Mouse (Mus musculus) natural killer cell, adult 2 months (primary cell): ENCODE data around the gene Trp53rkb.

Experiments
- DNase-seq, 2 experiments: peaks; one replicate each; pipeline ENCODE4 v3.0.0; 2022; ENCODE audit warnings: low spot score in 2 of 2

The Trp53rkb gene

DNA sequence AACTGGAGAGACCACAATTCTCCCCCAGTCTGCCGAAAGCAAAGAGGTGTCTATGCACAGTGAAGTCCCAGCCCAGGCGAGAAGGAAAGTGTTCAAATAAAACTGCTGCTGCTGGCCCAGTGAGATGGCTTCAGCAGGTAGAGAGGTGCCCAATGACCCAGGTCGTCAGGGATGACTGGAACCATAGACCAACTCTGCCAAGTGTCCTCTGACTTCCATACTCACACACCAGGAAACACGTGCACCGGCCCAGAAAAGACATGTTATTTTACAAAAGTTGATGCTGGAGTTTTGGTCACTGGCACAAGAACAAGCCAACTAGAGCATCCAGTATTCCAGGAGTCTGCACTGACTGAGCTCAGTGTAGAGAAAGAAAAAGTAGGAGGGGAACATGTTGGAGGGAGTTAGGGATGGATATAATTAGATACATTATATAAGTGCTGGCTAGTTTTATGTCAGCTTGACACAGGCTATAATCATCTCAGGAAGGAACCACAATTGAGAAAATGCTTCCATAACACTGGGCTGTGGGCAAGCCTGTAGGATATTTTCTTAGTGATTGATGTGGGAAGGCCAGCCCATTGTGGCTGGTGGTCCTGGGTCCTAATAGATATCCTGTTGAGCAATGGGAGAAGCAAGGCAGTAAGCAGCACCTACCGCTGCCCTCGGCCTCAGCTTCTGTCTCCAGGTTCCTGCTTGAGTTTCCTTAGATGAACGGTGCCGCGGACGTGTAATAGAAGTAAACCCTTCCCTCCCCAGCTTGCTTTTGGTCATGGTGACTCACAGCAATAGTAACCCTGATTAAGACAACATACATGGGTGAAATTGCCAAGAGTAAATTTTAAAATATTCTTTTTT is 7.5 kb downstream of the Trp53rkb start:
- DNase-seq, result no peak

DNA sequence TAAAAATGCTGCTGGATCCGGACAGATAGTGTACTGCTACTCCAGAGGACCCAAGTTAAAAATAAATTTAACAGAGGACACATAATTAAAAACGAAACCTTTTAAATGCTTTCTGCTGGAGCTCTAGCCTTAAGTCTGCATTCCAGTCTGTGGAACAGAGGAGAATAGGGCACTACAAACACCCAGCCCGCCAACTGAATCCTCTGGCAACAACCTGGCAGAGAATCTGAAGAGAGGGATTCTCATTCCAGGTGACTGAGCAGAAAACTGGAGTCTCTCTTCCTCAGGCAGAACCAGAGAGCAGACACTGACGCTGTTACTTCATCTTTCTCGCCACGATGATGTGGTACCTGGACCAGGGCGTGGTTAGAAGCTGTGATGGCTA is 8.1 kb downstream of the Trp53rkb start:
- no peak for DNase-seq

DNA sequence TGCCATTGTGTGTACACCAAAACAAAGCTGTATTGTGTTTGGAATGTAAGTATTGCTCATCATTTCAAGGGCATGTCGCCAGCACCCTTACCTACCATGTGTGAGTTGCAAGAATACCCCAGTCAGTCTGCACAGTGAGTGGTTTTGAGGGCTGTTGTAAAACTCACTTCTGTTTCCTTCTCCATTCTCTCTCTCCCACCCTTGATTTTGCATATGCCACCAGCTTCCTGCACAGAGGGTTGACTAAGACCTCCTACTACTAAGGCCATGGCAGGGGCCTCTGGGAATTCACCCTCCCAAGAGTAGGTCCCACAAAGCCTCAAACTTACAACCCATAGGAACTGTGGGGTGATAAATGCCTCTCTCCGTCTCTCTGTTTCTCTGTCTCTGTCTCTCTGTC is 9.1 kb downstream of the Trp53rkb start:
- no peak for DNase-seq

DNA sequence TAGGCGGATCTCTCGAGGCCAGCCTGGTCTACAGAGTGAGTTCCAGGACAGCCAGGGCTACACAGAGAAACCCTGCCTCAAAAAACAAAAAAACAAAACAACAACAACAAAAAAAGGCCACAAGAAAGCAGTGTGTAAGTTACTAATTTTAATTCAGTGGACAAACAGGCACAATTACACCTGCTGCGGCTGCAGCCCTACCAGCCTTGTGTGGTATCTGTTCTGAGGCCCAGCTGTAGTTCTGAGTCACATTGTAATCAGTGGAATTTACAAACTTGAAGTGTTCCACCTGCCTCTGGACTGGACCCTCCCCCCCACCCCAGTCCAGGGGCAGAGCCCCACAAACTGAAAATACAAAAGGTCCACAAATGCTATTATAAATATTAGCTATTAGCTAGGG is 11.0 kb downstream of the Trp53rkb start:
- DNase-seq, result no peak

DNA sequence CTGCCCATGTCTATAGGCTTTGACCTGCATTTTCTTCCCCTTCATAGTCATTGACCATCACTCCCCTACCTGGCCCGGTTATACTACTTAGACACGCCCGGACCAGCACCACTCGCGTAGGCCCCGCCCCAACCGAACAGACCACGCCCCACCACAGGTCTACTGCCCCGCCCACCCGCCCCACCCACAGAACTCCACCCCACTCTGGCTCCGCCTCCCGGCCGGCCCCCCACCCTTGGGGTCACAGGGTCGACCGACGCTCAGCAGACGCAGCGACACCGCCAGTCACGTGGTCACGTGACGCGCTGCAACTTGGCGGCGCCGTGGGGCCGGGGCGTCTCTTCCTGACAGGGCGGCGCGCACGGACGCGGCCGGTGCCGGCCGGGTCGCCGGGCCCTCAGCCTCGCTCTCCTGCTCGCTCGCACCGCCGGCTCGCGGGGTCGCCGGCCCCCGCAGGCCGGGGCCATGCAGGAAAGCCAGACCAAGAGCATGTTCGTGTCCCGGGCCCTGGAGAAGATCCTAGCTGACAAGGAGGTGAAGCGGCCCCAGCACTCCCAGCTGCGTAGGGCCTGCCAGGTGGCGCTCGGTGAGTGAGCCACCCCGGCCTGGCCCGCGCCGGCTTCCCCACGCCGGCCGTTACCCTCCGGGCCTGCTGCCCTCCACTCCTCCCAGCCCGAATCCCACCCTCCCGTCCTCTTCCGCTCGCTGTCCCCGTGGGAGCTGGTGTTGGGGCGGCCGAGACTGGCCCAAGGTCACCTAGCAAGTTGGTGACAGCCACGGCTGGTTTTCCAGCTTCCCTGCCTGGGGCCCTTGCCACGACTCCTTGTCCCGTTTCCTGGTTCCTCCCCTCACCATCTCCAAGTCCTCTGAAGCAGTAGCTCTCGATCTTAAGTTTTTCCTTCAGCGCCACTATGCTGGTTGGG is 13.2 kb downstream of the Trp53rkb start, which contains the start of gene Arfgef2:
Gene Arfgef2, plus strand, starts transcription at position 339 of the 923 bp plus-strand sequence.
- DNase-seq, result peak; percentile 86 to 90

DNA sequence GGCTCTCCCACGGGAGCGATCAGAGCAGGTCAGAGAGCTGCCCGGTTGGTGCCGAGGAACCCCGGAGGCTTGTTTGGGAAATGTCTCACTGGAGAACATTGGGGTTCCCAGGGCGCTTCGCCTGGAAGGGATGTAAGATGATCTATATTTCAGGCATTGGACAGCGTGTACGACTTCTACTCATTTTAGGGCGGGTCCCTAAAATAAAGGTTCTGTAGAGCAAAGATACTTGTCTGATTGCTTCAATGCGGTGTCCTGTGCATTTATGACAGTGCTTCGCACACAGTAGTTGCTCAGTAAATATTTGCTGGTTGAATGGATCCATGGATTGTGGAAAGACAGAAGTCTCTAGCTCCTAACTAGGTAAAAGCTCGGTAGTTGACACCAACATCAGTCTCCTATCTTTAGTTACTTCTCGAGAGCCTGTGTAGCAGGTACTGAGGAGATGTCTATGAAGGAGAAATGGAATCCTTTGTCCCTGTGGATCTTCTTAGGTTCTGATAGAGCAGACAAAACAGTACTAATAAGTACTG is 13.9 kb downstream of the Trp53rkb start:
- DNase-seq, result no peak

DNA sequence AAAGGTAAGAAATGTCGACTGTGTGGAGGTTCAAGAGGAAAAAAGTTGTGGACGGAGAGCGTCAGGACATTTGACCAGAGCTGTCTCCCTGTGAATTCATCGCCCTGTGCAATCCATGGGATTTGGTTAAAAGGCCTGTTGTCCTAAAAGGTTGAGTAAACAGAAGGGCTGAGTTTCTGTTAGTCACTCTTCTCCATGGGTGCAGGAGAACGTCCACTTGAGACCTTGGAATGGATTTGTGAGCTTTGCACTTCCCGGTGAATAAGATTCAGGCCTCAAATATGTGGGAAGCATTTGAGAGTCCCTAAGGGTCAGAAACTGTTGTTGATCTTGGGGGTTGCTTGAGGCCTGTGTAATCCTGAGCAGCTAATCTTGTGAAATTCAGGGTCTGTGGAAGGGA is 14.5 kb downstream of the Trp53rkb start:
- no peak for DNase-seq

DNA sequence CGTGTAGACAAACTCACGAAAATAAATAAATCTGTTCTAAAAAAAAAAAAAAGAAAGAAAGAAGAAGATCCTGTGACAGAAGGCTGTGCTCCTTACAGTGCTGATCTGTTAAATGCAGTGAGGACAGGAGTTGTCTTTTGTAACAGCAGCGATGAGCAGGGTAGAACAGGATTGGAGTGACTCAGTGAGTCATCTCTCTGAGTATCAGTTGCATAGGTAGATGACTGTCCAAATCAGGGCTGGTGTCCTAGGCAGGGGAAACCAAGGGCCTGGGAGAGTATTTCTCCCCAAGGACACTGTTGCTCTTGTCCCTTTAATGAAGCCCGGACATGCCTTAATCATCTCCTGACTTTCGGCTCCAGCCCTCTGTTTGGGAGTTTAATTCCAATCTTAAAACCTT is 17.2 kb downstream of the Trp53rkb start:
- DNase-seq, result no peak

DNA sequence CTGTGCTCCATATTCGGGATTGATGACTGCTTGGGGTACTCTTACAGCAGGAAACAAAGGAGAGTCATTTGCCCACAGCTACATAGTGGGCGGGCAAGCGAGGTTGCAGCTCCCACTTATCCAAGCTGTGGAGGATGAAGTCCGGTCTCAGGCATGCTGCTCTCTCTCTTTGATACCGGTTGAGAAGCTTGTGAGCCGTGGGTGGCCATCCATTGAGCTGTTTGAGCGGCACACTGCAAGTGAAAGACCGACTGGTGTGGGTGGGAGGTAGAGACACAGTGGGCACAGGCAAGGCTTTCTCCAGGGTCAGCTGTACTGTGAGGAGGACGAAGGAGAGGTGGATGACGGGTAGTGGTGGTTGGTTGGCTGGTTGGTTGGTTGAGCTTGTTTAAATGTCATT is 18.5 kb downstream of the Trp53rkb start:
- no peak for DNase-seq

DNA sequence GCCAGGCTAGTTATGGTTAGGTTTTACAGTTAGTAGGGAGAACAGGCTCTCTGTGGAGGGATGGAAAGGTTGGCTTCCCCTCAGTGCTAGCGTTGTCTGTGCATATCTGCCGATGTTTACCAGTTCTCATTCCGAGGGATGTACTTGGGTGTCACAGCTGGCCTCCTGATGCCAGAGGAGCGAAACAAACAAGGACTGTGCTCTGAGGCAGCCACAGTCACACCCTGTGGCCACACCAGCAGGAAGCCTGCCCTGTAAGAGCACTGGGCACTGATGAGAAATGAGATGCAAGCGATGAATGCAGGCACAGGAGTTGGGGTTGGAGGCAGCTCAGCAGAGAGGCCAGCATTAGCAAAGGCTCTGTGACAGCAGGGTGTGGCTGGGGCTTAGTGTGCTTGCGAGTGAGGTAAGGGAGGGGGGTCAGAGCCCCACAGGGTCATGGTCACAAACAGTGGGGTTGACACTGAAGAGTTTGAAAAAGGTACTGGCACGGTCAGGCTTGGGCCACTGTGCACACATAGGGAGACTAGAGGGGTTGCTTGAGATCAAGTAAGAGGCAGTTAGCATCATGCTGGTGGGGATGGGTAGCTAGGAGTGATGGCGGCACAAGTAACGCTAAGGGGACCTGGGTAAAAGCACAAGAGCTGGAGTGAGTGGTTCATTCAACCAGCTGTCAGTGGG is 26.3 kb downstream of the Trp53rkb start:
- DNase-seq, result no peak

DNA sequence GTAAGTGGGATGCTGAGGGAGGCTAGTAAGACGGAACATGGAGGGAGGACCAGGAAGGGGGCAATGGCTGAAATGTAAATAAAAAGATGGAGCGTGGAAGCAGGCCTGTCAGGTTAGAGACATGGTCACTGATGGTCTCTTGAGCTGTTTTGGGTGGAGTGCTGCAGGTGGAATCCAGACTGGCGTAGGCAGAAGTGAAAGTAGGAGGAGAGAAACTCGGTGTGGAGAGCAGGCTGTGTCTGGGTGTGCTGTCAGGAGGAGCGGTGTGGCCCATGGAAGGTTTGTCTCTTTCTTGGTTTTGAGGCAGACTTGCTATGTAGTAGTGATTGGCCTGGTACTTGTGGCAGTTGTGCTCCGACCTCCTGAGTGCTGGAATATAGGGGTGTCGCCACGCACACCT is 27.5 kb downstream of the Trp53rkb start:
- DNase-seq, result no peak

DNA sequence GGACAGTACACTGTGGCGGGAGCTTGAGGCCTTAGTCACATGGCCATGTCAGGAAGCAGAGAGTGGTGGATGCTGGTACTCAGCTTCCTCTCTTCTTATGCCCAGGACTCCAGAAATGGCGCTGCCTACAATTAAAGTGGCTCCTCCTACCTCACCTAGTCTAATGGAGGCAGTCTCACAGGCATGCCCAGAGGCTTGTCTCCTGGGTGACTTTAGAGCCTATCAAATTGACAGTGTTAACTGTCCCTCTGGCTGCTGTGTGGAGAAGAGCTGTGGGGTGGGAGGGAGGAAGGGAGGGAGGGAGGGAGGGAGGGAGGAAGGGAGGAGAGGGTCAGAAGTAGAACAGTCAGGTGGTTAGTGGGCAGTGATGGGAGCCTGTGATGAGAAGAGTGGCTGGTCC is 28.5 kb downstream of the Trp53rkb start:
- no peak for DNase-seq

DNA sequence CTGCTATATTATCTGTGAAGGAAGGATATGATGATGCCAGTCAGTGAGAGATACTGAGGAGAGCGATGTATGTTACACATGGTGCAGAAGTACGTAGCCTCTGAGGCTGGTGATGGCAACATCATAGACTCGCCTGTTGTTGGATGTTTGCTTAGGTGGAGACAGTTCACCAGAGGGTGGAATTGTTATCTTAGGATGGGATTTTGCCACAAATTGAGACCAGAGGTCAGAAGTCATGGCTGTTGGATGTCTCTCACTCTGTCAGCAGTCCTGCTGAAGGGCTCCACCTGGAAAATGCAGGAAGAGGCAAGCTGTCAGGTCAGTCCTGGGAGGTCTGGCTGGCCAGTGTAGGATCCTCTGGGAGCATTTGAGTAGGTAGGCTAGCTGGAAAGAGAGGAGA is 29.1 kb downstream of the Trp53rkb start:
- DNase-seq, result no peak

DNA sequence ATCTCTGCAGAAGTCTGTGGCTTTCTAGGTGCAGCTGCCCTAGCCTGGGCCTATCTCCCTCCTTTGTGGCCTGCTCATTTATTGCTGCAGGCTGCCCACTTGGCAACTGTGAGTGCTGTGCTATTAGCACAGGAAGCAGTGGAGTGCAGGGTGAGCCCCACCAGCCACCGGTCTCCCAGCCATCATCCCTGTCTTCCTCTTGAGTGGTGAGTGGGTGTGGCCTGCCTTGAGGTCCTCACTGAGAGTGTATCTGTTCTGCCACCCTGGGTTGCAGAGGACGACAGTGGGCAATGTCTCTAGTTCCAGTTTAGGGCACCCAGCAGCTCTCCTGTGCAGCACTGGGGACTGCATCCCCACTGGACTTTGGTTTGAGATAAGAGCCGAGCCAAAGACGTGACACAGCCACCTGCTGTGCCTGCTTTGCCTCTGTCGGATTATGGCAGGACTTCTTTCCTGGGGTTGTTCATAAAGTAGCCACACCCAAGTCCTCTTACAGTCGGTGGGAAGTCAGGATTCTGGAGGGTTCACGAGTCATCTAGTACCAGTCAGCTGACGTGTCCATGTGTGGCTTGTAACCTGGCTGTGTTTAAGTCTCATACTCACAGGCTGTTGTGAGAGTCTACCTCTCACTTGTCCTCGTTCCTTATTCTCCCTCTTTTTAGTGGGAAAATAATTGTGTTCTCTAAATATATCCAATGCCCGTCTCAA is 29.9 kb downstream of the Trp53rkb start:
- DNase-seq, result no peak

DNA sequence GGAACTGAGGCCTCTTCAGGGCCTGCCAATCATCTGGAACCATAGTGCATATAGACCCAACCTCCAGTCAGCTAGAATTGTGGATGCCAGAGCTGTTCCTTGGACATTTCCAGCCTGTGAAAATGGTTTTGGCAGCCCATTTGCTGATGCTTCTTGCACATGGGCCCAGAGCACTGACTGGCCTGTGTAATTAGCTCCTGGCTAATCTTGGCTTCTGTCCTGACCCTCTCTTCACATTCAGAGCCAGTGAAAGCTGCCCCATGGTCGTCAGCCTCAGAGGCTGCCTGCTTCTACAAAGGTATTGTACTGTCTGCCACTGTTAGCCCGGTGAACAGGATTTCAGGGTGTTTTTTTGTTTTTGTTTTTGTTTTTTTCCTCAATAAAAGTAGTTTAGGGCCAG is 30.6 kb downstream of the Trp53rkb start:
- no peak for DNase-seq

DNA sequence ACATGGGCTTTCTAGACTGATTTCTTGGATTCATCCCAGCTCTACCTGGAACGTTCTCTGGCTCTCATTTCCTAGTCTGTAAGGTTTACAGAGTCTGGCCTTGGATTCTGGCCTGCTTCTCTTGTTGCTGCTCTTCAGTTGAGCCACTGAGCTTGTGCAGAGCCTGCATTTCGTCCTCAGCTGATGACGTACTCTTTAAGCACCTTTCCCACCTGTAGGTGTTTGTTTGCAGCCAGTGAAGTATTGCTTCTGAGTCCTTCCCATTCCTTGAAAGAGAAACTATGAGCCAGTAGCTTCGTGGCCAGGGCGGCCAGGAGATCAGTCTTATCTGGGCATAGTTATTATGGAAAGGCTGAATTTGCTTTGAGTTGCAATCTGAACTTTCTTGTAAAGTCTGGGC is 32.1 kb downstream of the Trp53rkb start:
- no peak for DNase-seq

DNA sequence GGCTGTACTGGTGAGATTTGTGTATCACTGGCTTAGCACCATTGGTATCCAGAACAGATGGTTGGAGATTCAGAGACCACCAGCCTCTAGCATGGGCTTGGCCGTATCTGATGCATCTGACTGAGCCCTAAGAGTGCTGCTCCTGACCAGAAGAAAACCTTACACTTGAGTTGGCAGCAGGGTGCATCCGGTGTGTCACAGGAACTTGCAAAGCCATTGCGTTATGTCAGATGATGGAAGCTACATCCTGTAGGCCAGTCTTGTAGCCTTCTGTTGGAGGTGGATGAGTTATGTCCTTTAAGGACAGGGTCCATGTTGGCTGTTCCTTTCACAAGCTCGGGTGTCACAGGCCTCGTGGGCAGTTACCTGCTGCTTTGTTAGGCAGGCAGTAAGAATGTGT is 32.7 kb downstream of the Trp53rkb start:
- DNase-seq, result no peak

DNA sequence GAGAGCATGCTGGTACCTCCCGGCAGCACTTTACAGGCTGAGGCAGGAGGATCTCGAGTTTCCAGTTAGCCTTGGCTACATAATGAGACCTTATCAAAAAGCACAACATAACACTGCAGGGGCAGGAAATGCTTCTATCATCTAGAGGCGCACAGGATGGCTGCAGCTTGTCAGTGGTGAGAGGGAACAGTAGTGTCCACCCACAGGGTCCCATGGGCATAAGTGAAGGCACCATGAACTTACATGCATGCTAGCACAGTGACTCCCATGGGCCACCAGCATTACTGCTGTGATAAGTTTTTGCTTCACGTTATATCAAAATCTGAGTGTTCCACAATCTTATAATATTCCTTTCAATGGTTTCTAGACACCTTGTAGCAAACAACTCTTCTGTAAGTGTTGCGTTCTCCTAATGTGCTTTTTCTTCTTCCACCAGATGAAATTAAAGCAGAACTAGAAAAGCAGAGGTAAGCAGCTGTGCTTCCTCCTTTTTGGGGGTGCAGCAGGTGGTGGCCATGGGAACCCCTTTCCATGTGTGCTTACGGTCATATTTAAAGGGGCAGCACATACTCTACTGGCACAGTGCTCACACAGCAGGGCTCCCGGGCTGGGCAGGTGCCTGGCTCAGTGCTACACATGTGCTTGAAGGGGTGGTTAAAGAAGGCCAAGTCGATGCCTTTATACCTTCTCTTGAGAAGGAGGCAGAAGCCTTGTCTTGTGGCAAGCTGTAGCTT is 34.3 kb downstream of the Trp53rkb start:
- DNase-seq, result peak in 1 of 2 experiments; percentile 41

DNA sequence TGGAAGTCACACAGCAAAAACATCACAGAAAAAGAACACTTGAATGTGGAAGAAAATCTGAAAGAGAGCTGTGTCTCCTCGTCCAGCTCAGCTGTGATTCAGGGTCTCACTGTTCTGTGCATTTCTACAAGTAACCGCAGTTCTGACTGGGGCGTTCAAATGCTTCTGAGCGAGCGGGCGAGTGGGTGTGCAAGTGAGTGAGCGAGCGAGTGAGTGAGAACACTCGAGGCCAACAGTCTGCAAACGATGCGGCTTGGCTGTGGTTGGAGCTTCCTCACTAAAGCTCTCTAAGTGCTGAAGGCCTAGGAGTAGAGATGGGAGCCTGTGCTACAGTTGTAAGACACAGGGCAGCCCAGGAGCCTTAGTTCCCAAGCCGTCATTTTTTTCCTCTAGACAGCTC is 36.0 kb downstream of the Trp53rkb start:
- no peak for DNase-seq

DNA sequence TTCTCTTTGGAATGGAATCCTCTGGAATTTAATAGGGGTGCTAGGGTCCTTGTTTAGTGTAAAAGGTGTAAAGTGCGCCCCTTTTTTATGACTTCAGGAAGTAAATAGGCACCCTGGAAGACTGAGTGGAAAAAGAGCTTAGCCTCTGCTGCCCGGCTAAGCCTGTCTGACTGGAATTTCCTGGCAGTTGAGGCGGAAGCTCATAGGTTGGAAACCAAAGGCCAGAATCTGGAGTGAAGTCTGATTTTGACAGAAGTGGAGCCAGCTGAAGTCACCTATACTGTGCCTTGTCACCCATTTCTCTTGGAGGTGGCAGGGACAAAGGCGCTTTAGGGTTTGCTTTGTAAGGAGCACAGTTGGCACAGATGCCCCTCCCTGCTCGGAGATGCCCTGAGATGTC is 38.0 kb downstream of the Trp53rkb start:
- DNase-seq, result no peak

DNA sequence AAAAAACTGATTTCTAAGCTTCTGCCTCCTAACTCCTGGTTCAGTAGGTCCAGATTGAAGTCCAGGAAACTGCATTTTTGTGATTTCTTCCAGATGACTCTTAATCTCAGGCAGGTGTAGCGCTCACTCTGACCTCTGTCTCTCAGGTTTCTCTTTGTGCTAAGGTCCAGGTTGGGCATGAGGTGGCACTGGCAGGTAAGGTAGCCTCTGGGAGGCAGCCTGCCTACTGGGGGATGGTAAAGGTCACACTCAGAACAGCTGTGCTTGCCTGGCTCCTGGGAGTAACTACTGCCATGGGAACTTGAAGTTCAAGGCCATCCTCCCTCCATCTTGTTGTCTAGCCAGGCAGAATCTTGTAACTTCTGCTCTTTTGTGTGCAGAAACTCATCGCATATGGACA is 41.8 kb downstream of the Trp53rkb start:
- DNase-seq, result no peak
